Mouse (Mus musculus): ENCODE measurements around the gene Smco3.
"Not testable (repeated sequence)": the region's sequence is repeated elsewhere in the genome, so short reads cannot be mapped to it uniquely, and the experiment has no call there.

The Smco3 gene

GRCm38 (mm10) chr6:136835352-136835751 is at the start of gene Smco3:
Smco3 (minus strand) TSS chr6:136835452.
- DNase-seq (ENCODE audit: low read depth): no peak

GRCm38 (mm10) chr6:136884766-136885165 is 49.5 kb upstream of the Smco3 start:
- DNase-seq (ENCODE audit: low read depth): not testable (repeated sequence)

- DNase-seq (ENCODE audit: low read depth): no peak
Measured at GRCm38 (mm10) chr6:136883961-136884360, 48.7 kb upstream of the Smco3 start.

GRCm38 (mm10) chr6:136883431-136883915 is 48.2 kb upstream of the Smco3 start:
- DNase-seq (ENCODE audit: low read depth): no peak

GRCm38 (mm10) chr6:136881678-136882077 is 46.4 kb upstream of the Smco3 start:
- DNase-seq (ENCODE audit: low read depth): no peak

- DNase-seq (ENCODE audit: low read depth): no peak
Measured at GRCm38 (mm10) chr6:136875670-136876069, 40.4 kb upstream of the Smco3 start, which contains the start of gene Mgp. Mgp (minus strand) TSS chr6:136875823.

- DNase-seq (ENCODE audit: low read depth): no peak
Measured at GRCm38 (mm10) chr6:136874599-136874998, 39.3 kb upstream of the Smco3 start.

- no peak for DNase-seq (ENCODE audit: low read depth)
Measured at GRCm38 (mm10) chr6:136868921-136869320, 33.7 kb upstream of the Smco3 start.

GRCm38 (mm10) chr6:136866150-136866549 is 30.9 kb upstream of the Smco3 start:
- no peak for DNase-seq (ENCODE audit: low read depth)

- DNase-seq (ENCODE audit: low read depth): no peak
Measured at GRCm38 (mm10) chr6:136865360-136865759, 30.1 kb upstream of the Smco3 start.

- peak; percentile 74 for DNase-seq (ENCODE audit: low read depth)
Measured at GRCm38 (mm10) chr6:136861020-136861419, 25.8 kb upstream of the Smco3 start.

GRCm38 (mm10) chr6:136858420-136858819 is 23.2 kb upstream of the Smco3 start:
- no peak for DNase-seq (ENCODE audit: low read depth)

- no peak for DNase-seq (ENCODE audit: low read depth)
Measured at GRCm38 (mm10) chr6:136857873-136858260, 22.6 kb upstream of the Smco3 start.

- DNase-seq (ENCODE audit: low read depth): peak; percentile 64
Measured at GRCm38 (mm10) chr6:136857186-136857872, 22.1 kb upstream of the Smco3 start, which contains the start of gene Art4. Art4 (minus strand) TSS chr6:136857733.

- DNase-seq (ENCODE audit: low read depth): peak; percentile 69
Measured at GRCm38 (mm10) chr6:136856071-136856636, 20.9 kb upstream of the Smco3 start.

- no peak for DNase-seq (ENCODE audit: low read depth)
Measured at GRCm38 (mm10) chr6:136855183-136855582, 19.9 kb upstream of the Smco3 start.

- peak; percentile 73 for DNase-seq (ENCODE audit: low read depth)
Measured at GRCm38 (mm10) chr6:136854361-136854781, 19.1 kb upstream of the Smco3 start.

GRCm38 (mm10) chr6:136852762-136853161 is 17.5 kb upstream of the Smco3 start:
- peak; percentile 49 for DNase-seq (ENCODE audit: low read depth)

- DNase-seq (ENCODE audit: low read depth): peak; percentile 12
Measured at GRCm38 (mm10) chr6:136852348-136852747, 17.1 kb upstream of the Smco3 start.

- DNase-seq (ENCODE audit: low read depth): peak; percentile 20
Measured at GRCm38 (mm10) chr6:136850267-136850666, 15.0 kb upstream of the Smco3 start.

GRCm38 (mm10) chr6:136848971-136849370 is 13.7 kb upstream of the Smco3 start:
- no peak for DNase-seq (ENCODE audit: low read depth)

- no peak for DNase-seq (ENCODE audit: low read depth)
Measured at GRCm38 (mm10) chr6:136848399-136848798, 13.1 kb upstream of the Smco3 start.

- DNase-seq (ENCODE audit: low read depth): peak; percentile 76
Measured at GRCm38 (mm10) chr6:136847790-136848189, 12.5 kb upstream of the Smco3 start.

Measured in naive thymus-derived CD4-positive, alpha-beta T cell, adult 2 months (primary cell).